Mouse (Mus musculus) cortical plate, adult 2 months (tissue): ENCODE measurements around the gene Gfm2. TPM values are rescaled to one million over a fixed set of nuclear protein-coding genes. Genes with fewer than 3 reads are reported as not detected.

Experiments used
- H3K27ac ChIP-seq: fragments of 200-500 bp; 2 replicates; pipeline ENCODE4 v1.5.1; 2012; ENCODE audit warnings: low read length, control low read depth, inconsistent platforms; ENCODE audit not compliant: insufficient read depth
- H3K4me1 ChIP-seq: fragments of 200-500 bp; 2 replicates; pipeline ENCODE4 v1.6.1; 2011; ENCODE audit warnings: low read length; ENCODE audit not compliant: control insufficient read depth, insufficient read depth
- H3K4me3 ChIP-seq: fragments of 200-500 bp; 2 replicates; pipeline ENCODE4 v1.5.1; 2011; ENCODE audit warnings: mild to moderate bottlenecking, low read length, control low read depth; ENCODE audit not compliant: insufficient read depth
- CTCF ChIP-seq: fragments of 200-500 bp; IDR thresholded peaks from 2 replicates; pipeline ENCODE4 v1.5.1; 2011; ENCODE audit warnings: mild to moderate bottlenecking, control low read depth, low read length; ENCODE audit not compliant: insufficient read depth; ENCODE audit errors: extremely low read depth
- POLR2A ChIP-seq: fragments of 200-500 bp; IDR thresholded peaks from 2 replicates; pipeline ENCODE4 v1.6.1; 2011; ENCODE audit warnings: mild to moderate bottlenecking, low read length, control low read depth; ENCODE audit not compliant: insufficient read depth; ENCODE audit errors: extremely low read depth
- polyA plus RNA-seq: library from polyadenylated mRNA; depleted of rRNA; stranded (reverse); fragments of >200 nt; gene quantifications from 2 replicates; pipeline ENCODE4 v1.2.3, GENCODE M21; 2012; rRNA removed

Gfm2 gene
- polyA plus RNA-seq, 1 experiment = 33.2 TPM

- no peak overlapping the region for H3K27ac ChIP-seq
- no peak for TF ChIP-seq POLR2A
- no peak for TF ChIP-seq CTCF
Observed at GRCm38 (mm10) chr13:97223856-97224255, 86.1 kb downstream of the Gfm2 start.

GRCm38 (mm10) chr13:97224341-97224982, 86.7 kb downstream of the Gfm2 start:
- TF ChIP-seq POLR2A = no peak
- Histone ChIP-seq H3K4me1 (no peaks in the 10 kb centered on the region; the same call in 1 of the 2 replicates), H3K27ac (no peak overlapping the region), H3K4me3 (no peak overlapping the region)

More at GRCm38 (mm10) chr13:97223856-97224255, 86.1 kb downstream of the Gfm2 start:
- Histone ChIP-seq H3K4me1 (no peaks in the 10 kb centered on the region; the same call in 1 of the 2 replicates), H3K4me3 (no peak overlapping the region)

GRCm38 (mm10) chr13:97225130-97225529, 87.4 kb downstream of the Gfm2 start:
- Histone ChIP-seq H3K4me1 (no peaks in the 10 kb centered on the region; the same call in 1 of the 2 replicates), H3K27ac (no peak overlapping the region), H3K4me3 (peak overlapping the region; percentile 22; the same call in 1 of the 2 replicates)
- TF ChIP-seq POLR2A = 0 out of 2 replicates have a peak, but pooled peaks have one; percentile 29
- TF ChIP-seq CTCF = no peak

GRCm38 (mm10) chr13:97227795-97228194, 90.1 kb downstream of the Gfm2 start:
- no peak overlapping the region for H3K27ac ChIP-seq
- TF ChIP-seq POLR2A (no peak), CTCF (no peak)
- H3K4me3 ChIP-seq = no peak overlapping the region
- H3K4me1 ChIP-seq = no peaks in the 10 kb centered on the region; the same call in 1 of the 2 replicates

- no peaks in the 10 kb centered on the region; the same call in 1 of the 2 replicates for H3K4me1 ChIP-seq
- H3K27ac ChIP-seq = no peak overlapping the region
- TF ChIP-seq CTCF (no peak), POLR2A (no peak)
- H3K4me3 ChIP-seq = no peak overlapping the region
Observed at GRCm38 (mm10) chr13:97230101-97230500, 92.4 kb downstream of the Gfm2 start.

Other genes starting within 250 kb of the Gfm2 start
- 11.6 and 13.1 TPM in 2 replicates for gene Gcnt4, start 213.2 kb upstream of the Gfm2 start, polyA plus RNA-seq
- not detected in 2 replicates for gene 1700029F12Rik, start 103.6 kb upstream of the Gfm2 start, polyA plus RNA-seq
- 20.1 and 21.7 TPM in 2 replicates for gene Fam169a, start 70.7 kb upstream of the Gfm2 start, polyA plus RNA-seq
- 0.56 and 0.59 TPM in 2 replicates for gene Gm6169, start 38.7 kb upstream of the Gfm2 start, polyA plus RNA-seq
- 44.3 and 55.4 TPM in 2 replicates for gene Nsa2, start within 50 bp of the Gfm2 start, polyA plus RNA-seq
- 160 and 173 TPM in 2 replicates for gene Hexb, start 60.4 kb downstream of the Gfm2 start, polyA plus RNA-seq
- 284 and 308 TPM in 2 replicates for gene Enc1, start 103.2 kb downstream of the Gfm2 start, polyA plus RNA-seq